Mouse (Mus musculus) lung, adult 2 months (tissue): ENCODE measurements around the gene Mipep. TPM values are rescaled to one million over a fixed set of nuclear protein-coding genes. Genes with fewer than 3 reads are reported as not detected.
A peak's percentile ranks its signal among the peaks of the same experiment; 100 is the strongest.

Experiments
- DNase-seq: peaks from one replicate; pipeline ENCODE4 v3.0.0; 2022
- H3K4me1 ChIP-seq: fragments of 200-500 bp; 2 replicates; pipeline ENCODE4 v1.6.1; 2011; ENCODE audit warnings: low read length; ENCODE audit not compliant: control insufficient read depth, insufficient read depth
- H3K4me3 ChIP-seq: fragments of 200-500 bp; replicated peaks from 2 replicates; pipeline ENCODE3; 2011; ENCODE audit warnings: low read depth, mild to moderate bottlenecking, control low read depth, low read length; ENCODE audit errors: extremely low read depth
- CTCF ChIP-seq: fragments of 200-500 bp; IDR thresholded peaks from 2 replicates; pipeline ENCODE4 v1.5.1; 2011; ENCODE audit warnings: mild to moderate bottlenecking, low read length, control low read depth; ENCODE audit not compliant: insufficient read depth
- POLR2A ChIP-seq: fragments of 200-500 bp; IDR thresholded peaks from 2 replicates; pipeline ENCODE4 v1.6.1; 2011; ENCODE audit warnings: low read depth, mild to moderate bottlenecking, control low read depth, low read length, borderline replicate concordance; ENCODE audit errors: extremely low read depth
- WGBS: fragments of 180-500 bp; shearing (Covaris S2); methylation state at CpG from one replicate; pipeline ENCODE4 v1.1.7; 2018; 5-methylcytosine and 5-hydroxymethylcytosine counted together
- polyA plus RNA-seq: library from polyadenylated mRNA; depleted of rRNA; stranded (reverse); fragments of >200 nt; gene quantifications from 2 replicates; pipeline ENCODE4 v1.2.3, GENCODE M21; 2012

Gene Mipep
- polyA plus RNA-seq, 1 experiment: 7.6 TPM

- no peaks in the 10 kb centered on the region for H3K4me1 ChIP-seq
- no peak overlapping the region for H3K4me3 ChIP-seq
- no peak for DNase-seq
- TF ChIP-seq POLR2A: no peak
- 79% methylated on average over 4 of the region's 4 CpGs for WGBS
Measured at GRCm38 (mm10) chr14:60796600-60797322, 12.4 kb downstream of the Mipep start.

- 90% methylated on average over 5 of the region's 5 CpGs for WGBS
Measured at GRCm38 (mm10) chr14:60797596-60797995, 13.2 kb downstream of the Mipep start.

GRCm38 (mm10) chr14:60798721-60799120, 14.3 kb downstream of the Mipep start:
- no peak for TF ChIP-seq CTCF
- DNase-seq: no peak

More at GRCm38 (mm10) chr14:60797596-60797995, 13.2 kb downstream of the Mipep start:
- DNase-seq: no peak
- TF ChIP-seq CTCF: no peak
- no peak for TF ChIP-seq POLR2A
- no peak overlapping the region for H3K4me3 ChIP-seq
- no peaks in the 10 kb centered on the region for H3K4me1 ChIP-seq

GRCm38 (mm10) chr14:60799762-60800728, 15.7 kb downstream of the Mipep start:
- no peak for TF ChIP-seq POLR2A
- peak; percentile 16; the same call in 1 of the 2 replicates for TF ChIP-seq CTCF
- WGBS: 44% methylated on average over 9 of the region's 9 CpGs
- no peaks in the 10 kb centered on the region for H3K4me1 ChIP-seq
- H3K4me3 ChIP-seq: no peak overlapping the region
- peak; percentile 15 for DNase-seq

More at GRCm38 (mm10) chr14:60798721-60799120, 14.3 kb downstream of the Mipep start:
- WGBS: 90% methylated on average over 4 of the region's 4 CpGs
- no peaks in the 10 kb centered on the region for H3K4me1 ChIP-seq
- H3K4me3 ChIP-seq: no peak overlapping the region

- no peak for DNase-seq
- WGBS: 82% methylated on average over 13 of the region's 13 CpGs
- Histone ChIP-seq H3K4me3 (no peak overlapping the region), H3K4me1 (no peaks in the 10 kb centered on the region)
- no peak for TF ChIP-seq POLR2A
- no peak for TF ChIP-seq CTCF
Measured at GRCm38 (mm10) chr14:60802026-60802425, 17.7 kb downstream of the Mipep start.

GRCm38 (mm10) chr14:60804978-60805377, 20.6 kb downstream of the Mipep start:
- TF ChIP-seq CTCF (no peak), POLR2A (no peak)
- Histone ChIP-seq H3K4me3 (no peak overlapping the region), H3K4me1 (no peaks in the 10 kb centered on the region)
- DNase-seq: no peak
- 79% methylated on average over 9 of the region's 9 CpGs for WGBS

GRCm38 (mm10) chr14:60805871-60806270, 21.5 kb downstream of the Mipep start:
- TF ChIP-seq CTCF (no peak), POLR2A (no peak)
- Histone ChIP-seq H3K4me3 (no peak overlapping the region), H3K4me1 (no peaks in the 10 kb centered on the region)
- no peak for DNase-seq
- WGBS: 65% methylated on average over 1 of the region's 1 CpGs

- H3K4me1 ChIP-seq: no peaks in the 10 kb centered on the region
- H3K4me3 ChIP-seq: no peak overlapping the region
- WGBS: 56% methylated on average over 11 of the region's 11 CpGs
- TF ChIP-seq POLR2A (no peak), CTCF (no peak)
- no peak for DNase-seq
Measured at GRCm38 (mm10) chr14:60806891-60807344, 22.5 kb downstream of the Mipep start.

GRCm38 (mm10) chr14:60809881-60810280, 25.5 kb downstream of the Mipep start:
- DNase-seq: no peak
- 95% methylated on average over 8 of the region's 8 CpGs for WGBS
- Histone ChIP-seq H3K4me1 (no peaks in the 10 kb centered on the region), H3K4me3 (no peak overlapping the region)
- no peak for TF ChIP-seq CTCF
- TF ChIP-seq POLR2A: no peak

- WGBS: 86% methylated on average over 4 of the region's 4 CpGs
- no peak for DNase-seq
Measured at GRCm38 (mm10) chr14:60811547-60811946, 27.2 kb downstream of the Mipep start.

More at GRCm38 (mm10) chr14:60811547-60811946, 27.2 kb downstream of the Mipep start:
- no peak overlapping the region for H3K4me3 ChIP-seq
- H3K4me1 ChIP-seq: no peaks in the 10 kb centered on the region; the same call in 1 of the 2 replicates
- TF ChIP-seq CTCF: no peak
- TF ChIP-seq POLR2A: no peak
